Mouse (Mus musculus) lung, postnatal 25 days (tissue): ENCODE measurements around the gene Gpm6b.
A peak's percentile ranks its signal among the peaks of the same experiment; 100 is the strongest.

Source experiments
- DNase-seq: peaks from one replicate; pipeline ENCODE4 v3.0.0; 2022; ENCODE audit warnings: low spot score

Gpm6b gene

DNA sequence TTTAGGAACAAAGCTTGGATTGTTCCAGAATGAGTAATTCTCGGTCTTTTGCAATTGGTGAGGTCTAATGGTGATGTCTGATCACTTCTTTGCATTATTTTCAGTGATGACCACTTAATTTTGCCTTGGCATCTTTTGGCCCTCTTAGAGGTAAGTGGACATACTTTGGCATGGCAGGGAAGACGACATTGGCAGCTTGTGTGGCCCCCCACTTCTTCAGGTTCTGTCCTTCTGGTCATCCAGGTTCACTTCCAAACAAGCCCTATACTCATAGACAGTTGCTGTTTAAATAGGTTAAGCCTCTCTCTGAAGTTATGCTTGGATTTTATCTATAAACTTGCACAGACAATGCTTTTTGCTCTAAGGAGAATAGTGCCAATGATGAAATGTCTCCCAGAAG, 120.2 kb downstream of the Gpm6b start:
- DNase-seq = no peak

GRCm38 (mm10) chrX:166359927-166360440, 121.3 kb downstream of the Gpm6b start:
- no peak for DNase-seq

- DNase-seq = no peak
Observed at GRCm38 (mm10) chrX:166360455-166360854, 121.7 kb downstream of the Gpm6b start.

DNA sequence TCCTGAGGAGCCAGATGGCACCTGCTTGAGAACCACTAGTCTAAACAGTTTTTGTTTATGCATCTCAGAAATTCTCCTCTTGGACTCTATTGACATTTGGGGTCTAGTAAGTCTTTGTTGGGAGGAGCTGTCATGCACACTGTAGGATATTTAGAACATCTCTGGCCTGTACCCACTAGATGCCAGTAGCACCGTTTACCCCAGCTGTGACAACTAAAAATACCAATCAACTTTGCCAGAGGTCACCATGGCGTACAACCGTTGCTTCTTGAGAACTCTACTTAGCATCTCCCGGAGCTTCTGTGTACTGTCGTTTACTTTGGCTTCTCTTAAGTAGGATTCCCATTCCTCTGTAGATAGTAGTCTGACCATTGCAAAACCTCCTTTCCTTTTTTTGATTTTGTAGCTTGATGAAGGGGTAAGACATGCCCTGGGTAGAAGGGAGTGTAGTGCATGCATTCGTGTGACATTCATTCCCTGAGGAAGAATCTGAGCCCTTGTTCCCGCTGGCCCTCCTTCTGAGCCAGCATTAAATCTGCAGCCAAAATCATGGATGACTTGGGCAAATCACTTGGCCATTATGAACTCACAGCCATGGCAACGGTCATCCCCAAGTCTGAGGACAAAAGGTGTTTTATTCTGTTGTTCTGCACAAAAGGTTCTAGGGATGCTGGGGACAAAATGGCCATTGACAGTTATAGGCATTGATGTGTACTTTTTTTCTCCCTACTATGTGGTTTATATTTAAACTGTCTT, 126.9 kb downstream of the Gpm6b start:
- DNase-seq = no peak

DNA sequence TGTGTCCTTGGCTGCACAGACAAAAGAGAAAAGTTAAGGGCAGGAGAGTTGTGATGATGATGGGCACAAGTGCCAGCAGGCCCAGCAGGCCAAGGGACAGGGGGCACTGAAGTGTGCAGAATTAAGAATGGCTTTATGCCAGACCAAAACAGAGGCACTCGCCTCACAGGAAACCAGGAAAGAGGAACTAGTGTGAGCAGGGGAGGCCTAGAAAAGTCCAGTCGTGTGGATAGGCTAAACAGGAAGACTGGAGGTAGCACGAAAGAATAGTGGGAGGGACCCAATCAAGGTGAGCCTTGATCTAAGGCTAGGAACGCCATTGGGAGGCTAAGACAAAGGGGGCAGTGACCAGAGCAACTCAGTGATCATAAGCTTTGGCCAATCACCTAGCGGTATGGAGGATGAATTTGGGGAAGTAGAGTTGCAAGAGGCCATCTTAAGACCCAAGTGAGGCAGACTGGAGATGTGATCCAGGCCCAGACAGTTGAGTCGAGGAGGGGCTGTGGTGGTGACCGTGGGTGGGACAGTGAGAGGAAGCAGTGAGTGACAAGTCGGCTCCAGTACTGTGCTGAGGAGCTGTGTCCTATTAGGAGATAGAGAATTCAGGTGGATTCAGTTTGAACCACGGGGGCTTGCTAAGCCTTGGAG, 138.1 kb downstream of the Gpm6b start:
- DNase-seq = no peak

GRCm38 (mm10) chrX:166378652-166379051, 139.9 kb downstream of the Gpm6b start:
- no peak for DNase-seq

- DNase-seq = no peak
Observed at GRCm38 (mm10) chrX:166383606-166384005, 144.9 kb downstream of the Gpm6b start.

GRCm38 (mm10) chrX:166384935-166385334, 146.2 kb downstream of the Gpm6b start:
- DNase-seq = no peak

- no peak for DNase-seq
Observed at GRCm38 (mm10) chrX:166386656-166387055, 147.9 kb downstream of the Gpm6b start.

DNA sequence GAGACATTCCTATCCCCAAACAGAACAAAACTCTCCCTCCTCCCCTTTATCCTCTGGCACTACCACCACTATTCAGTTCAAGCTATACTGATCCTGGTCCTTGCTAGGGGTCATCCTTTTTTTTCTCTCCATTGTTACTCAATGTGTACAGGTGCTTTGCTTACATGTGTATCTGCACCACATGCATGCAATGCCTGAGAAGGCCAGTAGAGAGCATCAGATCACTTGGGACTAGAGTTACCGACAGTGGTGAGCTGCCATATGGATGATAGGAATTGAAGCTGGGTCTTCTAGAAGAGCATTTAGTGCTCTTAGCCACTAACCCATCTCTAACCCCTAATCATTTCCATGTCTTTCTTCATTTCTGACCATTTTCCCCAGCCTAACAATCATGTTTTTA, 155.0 kb downstream of the Gpm6b start:
- DNase-seq = no peak

- DNase-seq = no peak
Observed at GRCm38 (mm10) chrX:166407865-166408264, 169.2 kb downstream of the Gpm6b start.

- DNase-seq = peak; percentile 13
Observed at GRCm38 (mm10) chrX:166416196-166416595, 177.5 kb downstream of the Gpm6b start.

- no peak for DNase-seq
Observed at GRCm38 (mm10) chrX:166434812-166435211, 196.1 kb downstream of the Gpm6b start.
